Mouse (Mus musculus) kidney, adult 18-20 months (tissue): Measurements from ENCODE around the gene Pkp1.

Experiments used
- DNase-seq: peaks from one replicate; pipeline ENCODE4 v3.0.0; 2021

Gene Pkp1

DNA sequence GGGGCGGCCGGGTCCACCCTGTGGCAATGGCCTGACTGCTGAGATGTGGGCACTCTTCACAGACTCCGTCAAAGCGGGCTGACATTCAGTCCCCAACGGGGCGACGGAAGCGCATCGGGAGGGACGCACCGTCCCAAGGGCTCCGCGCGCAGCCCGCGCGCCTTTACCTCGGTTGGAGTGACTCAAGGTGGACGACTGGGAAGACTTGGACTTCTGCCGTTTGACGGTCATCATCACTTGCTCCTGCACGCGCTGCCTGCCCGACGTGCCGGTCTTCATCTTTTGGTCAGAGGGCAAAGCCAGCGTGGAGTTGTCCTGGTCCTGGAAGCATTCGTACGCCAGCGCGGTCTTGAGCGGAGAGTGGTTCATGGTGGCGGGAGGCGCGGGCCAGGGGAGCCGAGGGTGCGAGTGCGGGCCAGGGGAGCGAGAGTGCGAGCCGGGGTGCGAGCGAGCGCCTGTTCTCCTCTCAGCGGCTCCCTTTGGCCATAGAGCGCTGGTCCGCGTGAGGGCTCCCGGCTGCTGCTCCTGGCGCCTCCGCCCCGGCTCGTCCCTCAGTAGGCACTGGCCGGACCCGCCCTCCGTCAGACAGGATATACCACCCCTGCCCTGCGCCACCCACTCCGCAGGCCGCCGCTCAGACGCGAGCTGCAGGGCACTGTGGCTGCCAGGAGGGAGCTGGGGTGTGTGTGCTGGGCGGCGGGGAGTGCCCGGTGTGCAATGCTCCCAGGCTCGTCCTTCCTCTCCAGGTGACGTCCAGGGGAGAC is at the start of gene Pkp1:
Gene Pkp1, minus strand, starts transcription at position 564 of the 764 bp plus-strand sequence.
- DNase-seq: no peak

GRCm38 (mm10) chr1:135967739-135968138 is 48.7 kb upstream of the Pkp1 start:
- DNase-seq: no peak

DNA sequence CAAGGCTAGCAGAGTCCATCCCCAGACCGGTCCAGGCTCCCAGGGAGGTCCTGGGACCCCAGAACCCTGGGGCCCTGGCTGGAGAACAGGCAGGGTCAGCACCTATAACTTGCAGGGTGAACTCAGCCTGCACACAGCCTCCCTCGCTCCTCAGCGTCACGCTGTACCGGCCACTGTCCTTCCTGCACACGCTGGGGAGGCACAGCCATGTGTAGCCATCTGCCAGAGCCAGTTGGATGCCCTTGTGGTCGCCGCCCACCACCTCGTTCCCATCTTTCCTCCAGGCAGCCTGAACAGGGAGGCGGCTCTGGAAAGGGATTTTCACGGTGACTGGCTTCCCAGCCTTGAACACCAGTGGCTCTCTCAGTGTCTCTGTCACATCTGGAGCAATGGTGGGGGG is 45.6 kb upstream of the Pkp1 start:
- DNase-seq: no peak

DNA sequence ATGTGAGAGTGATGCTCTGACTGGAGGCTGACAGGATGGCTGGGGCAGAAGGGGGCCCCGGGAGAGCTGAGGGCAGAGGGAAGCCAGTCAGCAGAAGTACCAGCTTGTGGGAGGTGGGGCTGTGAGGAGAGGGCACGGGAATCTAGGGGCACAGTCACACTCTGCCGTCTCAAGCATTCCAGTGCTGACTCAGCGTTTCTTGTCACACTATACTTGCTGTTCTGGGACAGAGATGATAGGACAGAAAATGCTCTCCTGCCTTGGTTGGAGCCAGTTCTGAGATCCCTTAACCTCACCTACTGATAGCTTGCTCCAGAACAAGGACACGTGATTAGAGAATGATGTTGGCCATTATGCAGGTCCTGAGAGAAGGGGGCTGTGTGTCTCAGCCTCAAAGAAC is 44.2 kb upstream of the Pkp1 start:
- DNase-seq: no peak

GRCm38 (mm10) chr1:135958483-135958882 is 39.5 kb upstream of the Pkp1 start:
- no peak for DNase-seq

DNA sequence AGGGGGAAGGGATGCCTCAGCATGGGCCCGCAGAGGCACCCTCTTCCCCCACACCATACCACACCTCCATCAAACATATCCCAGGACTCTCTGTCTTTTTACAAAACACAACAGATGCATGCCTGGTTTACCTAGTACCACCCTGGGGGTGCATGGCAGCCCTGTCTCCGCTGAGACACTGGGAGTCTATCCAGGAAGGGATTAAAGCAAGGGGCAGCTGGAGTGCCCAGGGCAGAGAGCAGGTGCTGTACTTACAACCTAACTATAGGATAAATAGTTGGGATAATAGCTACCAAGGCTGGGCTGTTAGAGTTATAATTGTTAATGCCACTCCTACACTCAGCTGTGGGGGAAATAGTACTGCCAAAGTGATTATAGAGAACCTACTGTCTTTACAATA is 29.9 kb upstream of the Pkp1 start:
- no peak for DNase-seq

- DNase-seq: no peak
Observed at GRCm38 (mm10) chr1:135946247-135946646, 27.2 kb upstream of the Pkp1 start.

GRCm38 (mm10) chr1:135945711-135946110 is 26.7 kb upstream of the Pkp1 start:
- DNase-seq: peak; percentile 48

- DNase-seq: peak; percentile 63
Observed at GRCm38 (mm10) chr1:135944526-135945259, 25.7 kb upstream of the Pkp1 start.

GRCm38 (mm10) chr1:135943713-135944112 is 24.7 kb upstream of the Pkp1 start:
- DNase-seq: no peak

DNA sequence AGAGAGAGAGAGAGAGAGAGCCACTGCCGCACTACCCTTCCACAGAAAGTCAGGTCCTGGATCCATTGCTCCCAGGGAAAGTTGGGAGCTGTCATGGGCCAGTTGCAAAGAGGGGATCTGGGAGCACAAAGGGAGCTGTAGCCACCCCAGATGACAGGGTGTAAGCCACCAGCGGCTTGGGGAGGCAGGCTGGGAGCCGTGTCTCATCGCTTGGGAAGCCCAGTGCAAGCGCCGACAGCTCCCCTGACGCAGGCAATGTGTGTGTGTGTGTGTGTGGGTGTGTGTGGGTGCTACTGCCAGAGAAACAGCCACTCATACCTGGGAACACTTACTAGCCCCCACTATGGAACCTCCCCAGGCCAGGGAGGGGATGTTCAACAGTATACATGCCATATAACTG is 23.1 kb upstream of the Pkp1 start:
- no peak for DNase-seq

- DNase-seq: no peak
Observed at GRCm38 (mm10) chr1:135941259-135942006, 22.4 kb upstream of the Pkp1 start.

DNA sequence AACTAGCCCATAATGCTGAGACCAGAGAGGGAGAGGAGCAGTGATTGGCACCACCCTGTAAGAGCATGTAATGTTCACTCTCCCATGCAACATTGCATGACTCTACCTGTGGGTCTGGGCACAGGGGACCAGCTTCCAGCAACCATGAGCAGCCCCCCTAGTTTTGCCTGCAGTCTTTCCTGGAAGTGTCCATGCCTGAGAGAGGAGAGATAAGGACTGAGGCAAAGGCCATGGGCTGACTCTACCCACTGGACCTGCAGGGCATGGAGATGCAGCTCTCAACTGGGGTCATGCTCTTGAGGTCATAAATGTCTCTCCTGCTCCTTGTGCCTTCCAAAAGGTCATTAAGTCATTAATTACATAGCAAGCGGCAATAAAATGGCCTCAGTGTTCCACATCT is 17.1 kb upstream of the Pkp1 start:
- DNase-seq: no peak

DNA sequence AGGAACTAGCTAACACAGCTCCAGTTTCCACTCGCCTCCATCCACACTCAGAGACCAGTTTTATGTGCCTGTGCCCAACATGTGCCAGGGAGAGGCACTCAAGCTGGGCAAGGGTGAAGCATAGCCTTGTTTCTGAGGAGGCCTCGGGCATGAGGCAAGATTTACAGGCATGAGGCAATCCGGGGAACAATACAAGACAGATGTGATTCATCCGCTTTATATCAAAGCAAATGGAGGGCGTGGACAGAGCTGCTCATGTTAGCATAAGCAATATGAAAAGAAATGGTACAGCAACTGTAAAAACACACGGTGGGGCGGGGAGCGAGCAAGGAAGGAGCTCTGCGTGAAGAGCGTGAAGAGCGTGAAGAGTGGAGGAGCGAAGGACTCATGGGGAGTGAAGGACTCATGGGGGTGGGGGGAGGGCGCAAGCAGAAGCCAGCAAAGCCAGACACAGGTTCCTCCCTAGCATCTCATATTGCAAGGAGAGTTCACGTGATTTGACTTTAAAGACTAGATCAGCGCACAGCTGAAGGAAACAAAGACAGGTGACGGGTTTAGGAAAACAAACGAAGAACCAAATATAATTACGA is 14.8 kb upstream of the Pkp1 start:
- DNase-seq: no peak

DNA sequence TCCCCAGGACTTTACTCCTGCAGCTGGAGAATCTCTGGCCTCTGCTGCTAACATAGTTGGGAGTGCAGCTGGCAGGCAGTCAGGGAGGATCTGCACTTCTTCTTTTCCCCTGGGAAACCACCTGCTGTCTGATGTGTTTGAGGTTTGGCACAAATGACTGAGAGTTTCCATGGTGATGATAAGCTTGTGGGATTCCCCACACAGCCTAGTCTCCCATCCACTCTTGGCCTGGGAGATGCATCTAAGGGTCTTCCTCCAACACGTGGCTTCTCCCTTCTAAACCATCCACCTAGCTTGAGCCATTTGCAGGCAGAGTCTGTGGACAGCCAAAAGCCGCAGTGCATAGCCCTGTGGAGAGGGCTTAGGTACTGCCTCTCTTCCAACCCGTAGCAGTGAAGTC is 10.9 kb upstream of the Pkp1 start:
- no peak for DNase-seq

DNA sequence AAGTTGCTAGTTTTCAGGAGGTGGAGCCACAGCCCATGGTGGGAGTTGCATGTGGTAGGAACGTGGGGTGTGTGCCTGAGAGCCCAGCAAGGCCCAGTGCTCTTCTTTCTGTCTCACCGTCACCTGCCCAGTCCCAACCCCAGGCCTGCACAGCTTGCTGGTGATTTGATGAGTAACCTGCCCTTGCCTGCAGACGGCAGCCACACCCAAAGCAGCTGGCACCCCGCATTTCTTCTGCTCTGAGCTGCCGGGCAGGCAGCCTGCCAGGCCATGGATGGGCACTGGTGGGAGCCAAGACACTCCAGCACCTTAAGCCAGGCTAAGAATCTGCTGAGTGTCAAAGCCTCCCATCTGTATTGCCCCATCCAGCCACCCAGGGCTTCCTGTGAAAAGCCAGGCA is 6.8 kb upstream of the Pkp1 start:
- DNase-seq: no peak

GRCm38 (mm10) chr1:135924377-135924994 is 5.5 kb upstream of the Pkp1 start:
- no peak for DNase-seq

- no peak for DNase-seq
Observed at GRCm38 (mm10) chr1:135923229-135923628, 4.2 kb upstream of the Pkp1 start.

- no peak for DNase-seq
Observed at GRCm38 (mm10) chr1:135917206-135917605, 1.8 kb downstream of the Pkp1 start.

DNA sequence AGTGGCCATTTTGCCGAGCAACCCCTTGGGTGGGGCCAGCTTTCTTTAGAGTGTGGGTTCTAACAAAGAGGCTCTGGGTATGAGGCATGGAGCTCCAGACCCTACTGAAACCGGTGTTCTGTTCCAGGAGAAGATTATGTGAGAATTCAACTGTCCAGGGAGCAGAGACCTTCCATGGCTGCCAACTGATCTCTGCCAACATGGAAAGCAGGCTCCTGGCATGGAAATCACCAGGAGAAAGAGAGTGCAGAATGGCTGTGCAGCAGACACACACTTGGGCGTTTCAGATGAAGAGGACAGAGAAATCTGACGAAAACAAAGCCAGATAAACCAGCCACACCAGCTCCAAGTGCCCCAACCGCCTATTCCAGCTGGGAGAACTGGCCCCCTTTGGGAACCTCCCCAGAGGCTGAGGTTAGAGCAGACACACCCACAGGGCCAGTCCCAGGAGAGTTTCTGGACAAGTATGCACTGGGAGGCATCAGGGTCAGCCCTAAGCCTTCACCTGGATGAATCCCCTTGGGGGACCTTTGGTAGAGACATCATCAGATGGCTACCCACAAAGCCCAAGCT is 2.4 kb downstream of the Pkp1 start:
- no peak for DNase-seq

GRCm38 (mm10) chr1:135913657-135914056 is 5.3 kb downstream of the Pkp1 start:
- no peak for DNase-seq

GRCm38 (mm10) chr1:135909381-135909780 is 9.6 kb downstream of the Pkp1 start:
- DNase-seq: no peak

DNA sequence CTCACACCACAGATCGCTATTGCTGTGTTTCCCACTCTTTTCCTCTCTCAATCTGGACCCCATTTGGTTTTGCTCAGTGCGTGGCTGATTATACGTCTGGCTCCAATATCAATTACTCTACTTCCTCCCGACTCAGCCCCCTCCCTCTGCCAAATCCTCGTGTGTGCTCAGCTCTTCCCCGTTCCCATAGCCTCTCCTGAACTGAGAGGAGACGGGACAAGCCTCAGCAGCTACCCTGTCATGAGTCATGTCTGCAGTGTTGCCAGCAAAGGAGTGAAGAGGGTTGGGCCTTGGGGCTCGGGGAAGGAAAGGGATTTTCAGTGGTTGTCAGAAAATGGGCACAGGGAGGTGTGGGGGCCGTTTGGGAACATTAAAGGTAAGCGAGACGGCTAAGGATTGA is 12.3 kb downstream of the Pkp1 start:
- DNase-seq: no peak
